Mouse (Mus musculus) neutrophil, adult 5-6 weeks (primary cell): ENCODE measurements around the gene Pbx3. TPM values are rescaled to one million over a fixed set of nuclear protein-coding genes. Genes with fewer than 3 reads are reported as not detected.

Source experiments
- ATAC-seq: fragments of 151-379, 151-347 bp; 2 replicates; pipeline ENCODE4 v1.8.0; 2017; ENCODE audit warnings: mild to moderate bottlenecking, moderate TSS enrichment; ENCODE audit not compliant: insufficient number of reproducible peaks, poor library complexity, low FRiP score, severe bottlenecking; ENCODE audit errors: extremely low read depth
- total RNA-seq: library from RNA; stranded (forward); fragments of 200-1000 nt; gene quantifications from 2 replicates; pipeline ENCODE4 v1.2.3, GENCODE M21; 2017

The Pbx3 gene
- total RNA-seq, 1 experiment from 2014 or later: 3.6 TPM

GRCm38 (mm10) chr2:34168191-34168590, 204.8 kb downstream of the Pbx3 start:
- no peak for ATAC-seq

GRCm38 (mm10) chr2:34162484-34162883, 210.5 kb downstream of the Pbx3 start:
- ATAC-seq: no peak

- ATAC-seq: no peak
These were observed 215.2 kb downstream of the Pbx3 start for GRCm38 (mm10) chr2:34157746-34158145.

GRCm38 (mm10) chr2:34154833-34155232, 218.1 kb downstream of the Pbx3 start:
- no peak for ATAC-seq

- no peak for ATAC-seq
These were observed 219.6 kb downstream of the Pbx3 start for GRCm38 (mm10) chr2:34153336-34153735.

GRCm38 (mm10) chr2:34150560-34150959, 222.4 kb downstream of the Pbx3 start:
- ATAC-seq: no peak

GRCm38 (mm10) chr2:34148214-34148613, 224.7 kb downstream of the Pbx3 start:
- no peak for ATAC-seq

GRCm38 (mm10) chr2:34147476-34147875, 225.5 kb downstream of the Pbx3 start:
- ATAC-seq: no peak

GRCm38 (mm10) chr2:34147036-34147435, 225.9 kb downstream of the Pbx3 start:
- ATAC-seq: no peak

- ATAC-seq: no peak
These were observed 226.5 kb downstream of the Pbx3 start for GRCm38 (mm10) chr2:34146431-34146830.

- no peak for ATAC-seq
These were observed 233.3 kb downstream of the Pbx3 start for GRCm38 (mm10) chr2:34139470-34140158.

GRCm38 (mm10) chr2:34135316-34135715, 237.6 kb downstream of the Pbx3 start:
- no peak for ATAC-seq

- ATAC-seq: no peak
These were observed 240.2 kb downstream of the Pbx3 start for GRCm38 (mm10) chr2:34132751-34133150.

GRCm38 (mm10) chr2:34129674-34130267, 243.2 kb downstream of the Pbx3 start:
- ATAC-seq: no peak

GRCm38 (mm10) chr2:34127871-34128270, 245.1 kb downstream of the Pbx3 start:
- ATAC-seq: no peak

- no peak for ATAC-seq
These were observed 249.0 kb downstream of the Pbx3 start for GRCm38 (mm10) chr2:34123896-34124295.

Other genes with a start within 250 kb of the Pbx3 start
- gene Mapkap1, start 33.6 kb upstream of the Pbx3 start, total RNA-seq: 46.9 and 57.3 TPM in 2 replicates